Mouse (Mus musculus): Measurements from ENCODE around the gene Sik3.

DNA sequence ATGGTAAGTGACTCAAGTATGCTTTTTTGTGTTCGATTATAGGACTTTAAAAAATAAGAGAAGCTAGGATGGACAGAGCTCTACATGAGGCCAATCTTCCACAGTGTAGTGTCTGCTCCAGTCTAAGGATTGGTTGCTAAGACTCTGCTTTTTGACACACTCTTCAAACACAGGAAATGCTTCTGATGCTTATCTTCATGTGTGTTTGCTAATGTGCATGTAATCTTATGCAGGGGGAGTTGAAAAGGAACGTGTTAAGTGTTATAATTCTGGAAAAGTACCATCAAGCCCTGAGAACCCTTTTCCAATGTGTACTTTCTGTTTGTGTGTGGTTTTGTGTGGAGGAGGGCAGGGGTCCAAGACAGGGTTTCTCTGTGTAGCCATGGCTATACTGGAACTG lies 141.8 kb downstream of the Sik3 start:
- TF ChIP-seq CTCF (IDR thresholded peaks at IDR 0.05; ENCODE audit: insufficient read depth, low read length) (no peak), POLR2A (IDR thresholded peaks at IDR 0.05; ENCODE audit: borderline replicate concordance, extremely low read depth, low read depth, low read length) (no peak)

Measured in lung, adult 2 months (tissue).